Mouse (Mus musculus) limb, embryonic 12.5 days (tissue): ENCODE results near the gene Il4i1. TPM values are rescaled to one million over a fixed set of nuclear protein-coding genes. Genes with fewer than 3 reads are reported as not detected.

Source experiments
- ATAC-seq: fragments of 200-750 bp; cut with Nextera tagmentation; 2 replicates; pipeline ENCODE4 v1.8.0; 2017; ENCODE audit warnings: low read depth, moderate TSS enrichment; ENCODE audit not compliant: insufficient number of reproducible peaks, insufficient read depth, low FRiP score, low TSS enrichment
- H3K27ac ChIP-seq: fragments of 300-500 bp; sonication (generic); 2 replicates; pipeline ENCODE4 v1.5.1; 2016; ENCODE audit warnings: mild to moderate bottlenecking, moderate library complexity
- H3K27me3 ChIP-seq: fragments of 300-500 bp; sonication (generic); 2 replicates; pipeline ENCODE4 v1.6.1; 2016; ENCODE audit warnings: mild to moderate bottlenecking, moderate library complexity
- H3K36me3 ChIP-seq: fragments of 300-500 bp; sonication (generic); 2 replicates; pipeline ENCODE4 v1.6.1; 2016; ENCODE audit warnings: mild to moderate bottlenecking, moderate library complexity
- H3K4me1 ChIP-seq: fragments of 300-500 bp; sonication (generic); replicated peaks from 2 replicates; pipeline ENCODE4 v1.6.1; 2016
- H3K4me2 ChIP-seq: fragments of 300-500 bp; sonication (generic); 2 replicates; pipeline ENCODE4 v1.6.1; 2016; ENCODE audit warnings: mild to moderate bottlenecking, moderate library complexity
- H3K4me3 ChIP-seq: fragments of 300-500 bp; sonication (generic); replicated peaks from 2 replicates; pipeline ENCODE4 v1.5.1; 2016; ENCODE audit warnings: mild to moderate bottlenecking
- H3K9ac ChIP-seq: fragments of 300-500 bp; sonication (generic); replicated peaks from 2 replicates; pipeline ENCODE4 v1.6.1; 2016; ENCODE audit warnings: mild to moderate bottlenecking, moderate library complexity
- H3K9me3 ChIP-seq: fragments of 300-500 bp; sonication (generic); 2 replicates; pipeline ENCODE4 v1.6.1; 2016; ENCODE audit warnings: mild to moderate bottlenecking, moderate library complexity
- WGBS: fragments of 180-500 bp; shearing (Covaris S2); methylation state at CpG from one replicate; pipeline ENCODE4 v1.1.7; 2016; 5-methylcytosine and 5-hydroxymethylcytosine counted together
- polyA plus RNA-seq: library from polyadenylated mRNA; unstranded; fragments of >200 nt; fragmentation: Nextera tagmentation; extraction: Ambion mirVana; gene quantifications from 2 replicates; pipeline ENCODE4 v1.2.1, GENCODE M21; 2016

The Il4i1 gene
- polyA plus RNA-seq, 1 experiment from 2014 or later: 1.5 TPM

DNA sequence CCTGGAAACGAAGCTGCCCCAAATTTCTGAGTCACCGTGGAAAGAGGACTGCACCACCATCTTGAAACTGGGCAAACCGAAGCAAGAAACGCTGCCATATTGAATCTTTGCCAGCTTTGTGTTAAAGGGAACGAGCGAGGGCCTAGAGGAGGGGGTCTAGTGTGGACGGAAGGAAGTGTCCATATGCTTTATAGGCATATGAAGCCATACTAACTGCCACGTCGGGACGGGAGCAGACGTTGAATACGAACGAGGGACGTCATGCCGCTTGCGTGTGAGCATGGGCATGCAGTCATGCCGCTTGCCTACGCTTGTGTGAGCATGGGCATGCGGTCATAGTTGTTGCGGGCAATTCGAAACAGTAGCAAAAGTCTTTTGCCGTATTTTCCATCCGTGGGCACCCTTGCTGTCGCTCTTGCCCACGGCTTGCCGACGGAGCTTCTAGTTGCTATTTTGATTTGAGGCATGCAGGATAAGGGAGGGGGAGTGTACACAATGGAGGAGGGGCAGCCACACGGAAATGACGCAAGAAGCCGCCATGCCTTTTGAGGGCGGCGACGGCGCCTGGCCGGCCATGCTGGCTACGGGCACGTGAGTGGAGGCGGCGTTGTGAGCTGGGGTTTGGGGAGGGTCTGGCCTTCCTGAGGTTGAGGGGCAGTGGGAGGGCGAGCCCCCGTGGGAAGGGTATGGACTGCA, 33.4 kb downstream of the Il4i1 start:
- peak overlapping the region; percentile 85 for H3K4me2 ChIP-seq
- H3K4me1 ChIP-seq: peaks cover 36% of the 10 kb centered on the region
- H3K9ac ChIP-seq: peak overlapping the region; percentile 68
- peak; percentile 67 for ATAC-seq
- H3K36me3 ChIP-seq: peaks cover 43% of the 10 kb centered on the region
- H3K27me3 ChIP-seq: no peaks in the 10 kb centered on the region
- H3K4me3 ChIP-seq: peak overlapping the region; percentile 78
- H3K9me3 ChIP-seq: no peaks in the 10 kb centered on the region
- WGBS: under 1% methylated on average over 41 of the region's 41 CpGs
- peak overlapping the region; percentile 96 for H3K27ac ChIP-seq

DNA sequence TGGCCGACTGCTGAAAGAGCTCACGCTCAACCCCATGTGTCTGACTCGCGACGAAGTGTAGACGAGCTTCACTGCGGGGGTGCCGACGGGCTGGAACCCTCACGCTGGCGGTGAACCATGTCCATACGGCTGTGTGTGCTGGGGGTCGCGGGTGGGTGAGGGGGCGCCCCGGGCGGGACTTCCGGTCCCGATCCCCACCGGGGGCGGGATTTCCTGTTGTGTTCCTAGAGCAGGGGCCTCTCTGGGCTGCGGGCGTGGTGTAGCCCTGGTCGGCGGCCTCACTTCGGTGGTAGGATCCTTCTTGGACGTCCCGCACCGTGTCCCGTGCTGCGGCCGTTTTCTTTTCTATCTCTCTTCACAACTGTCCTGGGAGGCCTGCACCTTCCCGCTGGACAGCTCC, 34.0 kb downstream of the Il4i1 start:
- H3K36me3 ChIP-seq: peaks cover 37% of the 10 kb centered on the region
- H3K4me1 ChIP-seq: peaks cover 42% of the 10 kb centered on the region
- peak overlapping the region; percentile 68 for H3K9ac ChIP-seq
- peak overlapping the region; percentile 85 for H3K4me2 ChIP-seq
- H3K4me3 ChIP-seq: peak overlapping the region; percentile 78
- WGBS: under 1% methylated on average over 33 of the region's 33 CpGs
- H3K27ac ChIP-seq: peak overlapping the region; percentile 96
- no peaks in the 10 kb centered on the region for H3K27me3 ChIP-seq
- no peaks in the 10 kb centered on the region for H3K9me3 ChIP-seq
- ATAC-seq: peak; percentile 24

DNA sequence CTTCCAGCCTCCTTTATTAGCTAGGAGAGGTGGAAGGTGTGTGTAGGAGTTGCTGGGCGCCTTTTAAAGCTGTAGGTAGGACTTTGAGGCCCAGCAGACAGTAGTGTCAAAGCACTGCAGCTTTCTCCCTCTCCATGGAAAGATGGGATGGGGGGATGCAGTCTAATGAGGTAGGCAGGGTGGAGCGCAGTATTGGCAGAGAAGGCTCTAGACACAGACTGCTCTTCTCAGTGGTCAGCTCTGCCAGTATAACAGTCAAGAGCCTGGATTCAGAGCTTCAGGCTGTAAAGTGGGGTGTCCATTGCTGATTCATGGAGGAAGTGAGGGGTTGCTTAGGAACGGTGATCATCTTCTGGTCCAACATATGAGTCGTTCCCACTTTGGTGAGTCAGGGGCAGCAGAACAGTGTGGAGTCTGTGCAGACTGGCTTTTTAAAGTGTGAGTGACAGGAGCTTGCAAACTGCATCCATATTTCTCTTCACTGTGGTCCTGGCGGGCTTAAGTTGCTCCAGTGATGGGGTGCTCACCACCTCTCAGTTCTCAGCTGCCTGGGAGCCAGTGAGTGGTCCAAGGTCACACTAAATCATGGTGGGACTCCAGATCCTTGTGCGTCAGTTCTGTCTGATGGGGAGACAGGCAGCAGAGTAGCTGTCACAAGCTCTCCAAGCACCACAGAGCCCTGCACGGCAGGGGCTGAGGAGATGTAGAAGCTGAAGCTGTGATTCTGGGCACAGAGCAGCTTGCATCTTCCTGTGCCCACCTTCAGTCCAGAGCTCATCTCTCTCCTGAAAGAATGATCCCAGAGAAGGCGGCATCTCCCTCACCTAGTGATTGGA, 34.8 kb downstream of the Il4i1 start:
- no peaks in the 10 kb centered on the region for H3K27me3 ChIP-seq
- 81% methylated on average over 8 of the region's 8 CpGs for WGBS
- no peaks in the 10 kb centered on the region for H3K9me3 ChIP-seq
- ATAC-seq: no peak
- H3K4me3 ChIP-seq: peak overlapping the region; percentile 78
- peaks cover 45% of the 10 kb centered on the region for H3K4me1 ChIP-seq
- H3K4me2 ChIP-seq: peak overlapping the region; percentile 85
- peak overlapping the region; percentile 96; the same call in 1 of the 2 replicates for H3K27ac ChIP-seq
- peak overlapping the region; percentile 68 for H3K9ac ChIP-seq
- peaks cover 29% of the 10 kb centered on the region for H3K36me3 ChIP-seq

DNA sequence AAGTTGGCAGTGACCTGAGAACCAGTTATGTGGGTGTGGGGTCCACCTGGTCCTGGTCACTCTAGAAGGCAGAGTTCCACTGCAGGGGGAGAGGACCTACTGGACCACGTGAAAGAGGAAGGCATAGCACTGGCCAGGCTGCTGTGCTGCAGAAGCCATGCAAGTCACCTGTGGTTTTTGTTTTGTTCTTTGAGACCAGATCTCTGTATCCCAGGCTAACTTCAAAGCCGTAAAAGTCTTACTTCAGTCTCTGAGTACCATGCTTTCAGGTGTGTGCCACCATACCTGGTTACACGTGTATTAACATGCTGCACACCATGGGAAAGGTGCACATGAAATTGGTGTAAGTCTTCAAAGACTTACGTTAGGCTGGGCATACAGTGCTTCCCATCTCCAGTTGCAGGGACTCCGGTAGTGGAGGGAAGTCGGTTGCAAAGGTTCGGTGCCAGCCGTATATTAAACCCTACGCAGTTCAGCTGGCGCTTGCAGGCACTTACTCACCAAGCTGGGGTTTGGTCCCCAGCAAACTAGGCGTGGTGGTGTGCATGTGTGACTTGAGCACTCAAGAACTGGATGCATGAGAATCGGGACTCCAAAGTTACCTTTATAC, 35.5 kb downstream of the Il4i1 start:
- Histone ChIP-seq H3K27me3 (no peaks in the 10 kb centered on the region), H3K36me3 (peaks cover 22% of the 10 kb centered on the region), H3K9me3 (no peaks in the 10 kb centered on the region), H3K4me1 (peaks cover 50% of the 10 kb centered on the region), H3K4me2 (no peak overlapping the region), H3K4me3 (no peak overlapping the region), H3K9ac (no peak overlapping the region), H3K27ac (no peak overlapping the region)
- 91% methylated on average over 12 of the region's 12 CpGs for WGBS
- no peak for ATAC-seq

DNA sequence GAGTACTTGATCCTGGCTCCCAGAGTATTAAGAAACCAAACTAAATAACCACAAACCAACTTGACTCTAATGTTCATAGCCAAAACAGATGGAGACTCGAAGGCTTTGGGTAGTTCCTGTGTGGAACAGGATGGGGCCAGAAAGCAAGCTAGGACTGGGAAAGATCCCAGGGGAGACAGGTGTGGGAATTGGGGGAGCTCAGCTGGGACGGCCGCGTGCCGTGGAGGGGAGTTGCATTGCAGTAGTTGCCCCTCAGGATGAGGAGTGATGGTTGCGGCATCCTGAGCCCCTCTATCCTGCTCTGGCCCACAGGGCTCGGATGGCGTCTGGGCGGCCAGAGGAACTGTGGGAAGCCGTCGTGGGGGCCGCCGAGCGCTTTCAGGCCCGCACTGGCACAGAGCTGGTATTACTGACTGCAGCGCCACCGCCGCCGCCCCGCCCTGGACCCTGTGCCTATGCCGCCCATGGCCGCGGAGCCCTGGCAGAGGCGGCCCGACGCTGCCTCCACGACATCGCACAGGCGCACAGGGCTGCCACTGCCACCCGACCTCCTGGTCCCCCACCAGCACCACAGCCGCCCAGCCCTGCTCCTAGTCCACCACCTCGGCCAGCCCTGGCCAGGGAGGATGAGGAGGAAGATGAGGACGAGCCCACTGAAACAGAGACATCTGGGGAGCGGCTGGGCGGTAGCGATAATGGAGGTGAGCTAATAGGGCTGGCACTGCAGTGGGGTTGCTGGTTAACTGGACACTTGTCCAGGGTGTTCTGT, 36.3 kb downstream of the Il4i1 start:
- WGBS: 89% methylated on average over 36 of the region's 36 CpGs
- no peaks in the 10 kb centered on the region for H3K9me3 ChIP-seq
- H3K4me1 ChIP-seq: peaks cover 50% of the 10 kb centered on the region
- H3K27me3 ChIP-seq: no peaks in the 10 kb centered on the region
- peaks cover 19% of the 10 kb centered on the region for H3K36me3 ChIP-seq
- H3K4me2 ChIP-seq: no peak overlapping the region
- H3K4me3 ChIP-seq: peak overlapping the region; percentile 7; the same call in 1 of the 2 replicates
- no peak overlapping the region for H3K27ac ChIP-seq
- H3K9ac ChIP-seq: no peak overlapping the region
- ATAC-seq: no peak

DNA sequence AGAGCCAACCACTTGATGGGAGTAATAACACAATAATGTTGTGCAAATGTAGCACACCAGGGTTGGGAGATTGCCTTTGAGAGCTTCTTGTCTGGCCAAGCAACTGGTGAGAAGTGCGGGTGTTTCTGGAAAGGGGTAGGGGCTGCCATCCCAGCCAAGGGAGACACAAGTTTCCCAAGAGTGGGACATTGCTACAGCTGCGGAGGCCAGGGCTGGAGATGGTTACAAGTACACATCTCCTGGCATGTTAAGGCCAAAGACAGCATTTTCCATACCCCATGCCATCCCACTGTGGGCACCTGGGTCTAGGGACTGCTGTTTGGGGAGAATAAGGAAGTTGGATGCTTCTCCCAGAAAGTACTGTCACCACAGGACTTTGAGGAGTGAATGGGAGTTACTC, 36.9 kb downstream of the Il4i1 start:
- no peaks in the 10 kb centered on the region for H3K9me3 ChIP-seq
- H3K27ac ChIP-seq: no peak overlapping the region
- ATAC-seq: no peak
- H3K4me3 ChIP-seq: no peak overlapping the region
- no peak overlapping the region for H3K4me2 ChIP-seq
- H3K27me3 ChIP-seq: no peaks in the 10 kb centered on the region
- peaks cover 49% of the 10 kb centered on the region for H3K4me1 ChIP-seq
- H3K9ac ChIP-seq: no peak overlapping the region
- WGBS: 94% methylated on average over 2 of the region's 2 CpGs
- H3K36me3 ChIP-seq: peaks cover 19% of the 10 kb centered on the region

DNA sequence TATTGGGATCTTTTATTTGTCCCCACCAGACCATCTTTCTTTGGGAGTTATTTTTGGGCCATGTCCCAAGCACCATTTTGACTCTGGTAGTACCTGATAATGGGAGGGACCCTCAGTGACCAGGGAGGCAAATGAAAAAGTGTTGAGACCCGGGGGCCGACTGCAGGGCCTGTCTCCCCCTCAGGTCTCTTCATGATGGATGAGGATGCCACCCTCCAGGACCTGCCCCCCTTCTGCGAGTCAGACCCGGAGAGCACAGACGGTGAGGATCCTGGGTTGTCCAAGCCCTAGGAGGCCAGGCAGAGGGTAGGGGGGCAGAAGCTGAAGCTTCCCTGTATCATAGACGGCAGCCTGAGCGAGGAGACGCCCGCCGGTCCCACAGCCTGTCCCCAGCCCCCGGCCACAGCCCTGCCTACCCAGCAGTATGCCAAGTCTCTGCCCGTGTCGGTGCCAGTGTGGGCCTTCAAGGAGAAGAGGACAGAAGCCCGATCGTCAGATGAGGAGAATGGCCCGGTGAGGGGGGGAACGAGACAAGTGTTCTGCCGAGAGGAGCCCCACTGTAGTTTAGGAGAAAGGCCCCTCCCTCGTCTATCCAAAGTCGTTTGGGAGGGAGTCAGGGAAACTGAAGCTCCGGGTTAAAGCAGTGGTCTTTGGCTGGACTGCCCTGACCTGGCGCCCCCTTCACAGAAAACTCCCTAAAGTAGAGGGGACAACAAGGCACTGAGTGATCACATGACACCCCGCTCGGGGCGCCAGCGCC, 37.6 kb downstream of the Il4i1 start:
- Histone ChIP-seq H3K36me3 (peaks cover 22% of the 10 kb centered on the region), H3K27me3 (no peaks in the 10 kb centered on the region), H3K9ac (peak overlapping the region; percentile 66), H3K27ac (peak overlapping the region; percentile 89), H3K4me1 (peaks cover 56% of the 10 kb centered on the region), H3K4me2 (peak overlapping the region; percentile 91), H3K4me3 (peak overlapping the region; percentile 52), H3K9me3 (no peaks in the 10 kb centered on the region)
- WGBS: 36% methylated on average over 26 of the region's 26 CpGs
- ATAC-seq: no peak

DNA sequence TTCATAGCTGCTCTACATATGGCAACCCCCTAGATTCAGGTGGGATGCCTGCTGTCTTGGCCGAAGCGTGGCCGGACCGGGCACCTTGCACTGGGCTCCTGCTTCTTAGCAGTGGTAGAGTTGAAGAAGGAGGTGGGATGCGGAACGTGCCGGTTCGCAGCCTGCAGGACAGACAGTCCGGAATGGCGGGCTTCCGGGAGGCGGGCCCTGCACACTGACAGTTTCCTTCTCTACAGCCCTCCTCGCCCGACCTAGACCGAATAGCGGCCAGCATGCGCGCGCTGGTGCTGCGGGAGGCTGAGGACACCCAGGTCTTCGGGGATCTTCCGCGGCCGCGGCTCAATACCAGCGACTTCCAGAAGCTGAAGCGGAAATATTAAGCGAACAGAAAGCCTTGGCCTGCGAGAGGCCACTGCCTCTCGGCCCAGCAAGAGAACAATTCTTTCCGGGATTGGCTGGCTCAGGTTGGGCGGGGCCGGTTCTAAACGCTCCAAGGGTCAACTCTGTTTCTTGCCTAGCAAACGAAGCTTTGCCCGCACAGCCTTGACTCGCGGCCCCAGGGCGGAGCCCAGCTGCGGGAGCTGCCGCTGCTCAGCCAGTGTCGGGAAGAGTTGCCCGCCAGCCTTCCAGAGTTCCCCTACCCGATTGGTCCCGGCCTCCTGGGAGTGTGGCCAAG, 38.3 kb downstream of the Il4i1 start:
- ATAC-seq: 0 out of 2 replicates have a peak, but pooled peaks have one; percentile 19
- Histone ChIP-seq H3K4me3 (peak overlapping the region; percentile 52), H3K27ac (peak overlapping the region; percentile 89), H3K4me1 (peaks cover 56% of the 10 kb centered on the region), H3K4me2 (peak overlapping the region; percentile 91), H3K36me3 (peaks cover 23% of the 10 kb centered on the region), H3K9me3 (no peaks in the 10 kb centered on the region), H3K9ac (peak overlapping the region; percentile 66), H3K27me3 (no peaks in the 10 kb centered on the region)
- under 1% methylated on average over 45 of the region's 45 CpGs for WGBS

DNA sequence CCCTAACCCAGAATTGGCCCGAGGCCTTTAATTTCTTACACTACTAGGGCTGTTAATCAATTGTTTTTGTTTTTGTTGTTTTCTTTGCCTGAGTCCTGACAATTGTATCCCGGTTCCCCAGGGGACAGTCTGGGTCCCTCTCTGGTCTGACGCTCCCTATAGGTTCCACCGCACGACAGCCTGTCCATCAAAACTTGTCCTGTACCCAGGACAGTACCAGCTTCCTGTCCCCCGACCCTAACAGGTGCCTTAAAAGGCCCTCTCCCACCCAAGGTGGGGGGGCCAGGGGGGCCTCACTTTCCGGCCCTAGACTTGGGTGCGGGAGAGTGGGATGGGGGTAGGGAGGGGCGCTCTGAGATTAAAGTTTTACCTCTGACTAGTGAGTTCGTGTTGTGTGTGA, 38.8 kb downstream of the Il4i1 start:
- Histone ChIP-seq H3K27me3 (no peaks in the 10 kb centered on the region), H3K27ac (peak overlapping the region; percentile 89), H3K36me3 (peaks cover 28% of the 10 kb centered on the region), H3K4me2 (peak overlapping the region; percentile 91), H3K9ac (peak overlapping the region; percentile 66), H3K4me3 (peak overlapping the region; percentile 52), H3K4me1 (peaks cover 56% of the 10 kb centered on the region), H3K9me3 (no peaks in the 10 kb centered on the region)
- ATAC-seq: no peak
- 44% methylated on average over 10 of the region's 10 CpGs for WGBS
